Mouse (Mus musculus): Measurements from ENCODE around the gene Skida1. TPM values are rescaled to one million over a fixed set of nuclear protein-coding genes. Genes with fewer than 3 reads are reported as not detected.

Skida1 gene
- polyA plus RNA-seq, 1 experiment from 2014 or later: 9.4 TPM

DNA sequence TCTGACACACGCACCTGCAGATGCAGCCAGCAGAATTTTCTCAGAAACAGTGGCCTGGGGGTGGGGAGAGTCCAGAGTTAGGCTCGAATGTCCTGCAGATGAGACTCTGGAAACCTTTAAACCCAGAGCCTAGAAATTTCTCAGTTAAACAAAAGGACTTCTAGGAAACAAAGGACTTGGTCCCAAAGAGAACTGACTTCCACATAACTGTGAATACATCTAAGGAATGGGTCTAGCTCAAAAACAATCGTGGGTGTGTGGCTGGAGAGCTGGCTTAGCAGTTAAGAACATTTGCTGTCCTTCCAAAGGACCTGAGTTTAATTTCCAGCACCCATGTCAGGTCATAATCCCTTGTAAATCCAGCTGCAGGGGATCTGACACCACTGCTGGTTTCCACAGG lies 33.3 kb downstream of the Skida1 start:
- H3K4me3 ChIP-seq: no peak overlapping the region
- H3K36me3 ChIP-seq: no peaks in the 10 kb centered on the region
- H3K27ac ChIP-seq: no peak overlapping the region
- H3K9me3 ChIP-seq: no peaks in the 10 kb centered on the region
- H3K27me3 ChIP-seq (ENCODE audit: insufficient read depth, poor library complexity, severe bottlenecking): no peaks in the 10 kb centered on the region
- H3K4me1 ChIP-seq: no peaks in the 10 kb centered on the region
- no peak for DNase-seq (ENCODE audit: low spot score)
- WGBS: 56% methylated on average over 3 of the region's 3 CpGs

GRCm38 (mm10) chr2:18012866-18013265 lies 36.0 kb downstream of the Skida1 start:
- Histone ChIP-seq H3K27ac (no peak overlapping the region), H3K36me3 (no peaks in the 10 kb centered on the region), H3K4me1 (no peaks in the 10 kb centered on the region), H3K9me3 (no peaks in the 10 kb centered on the region), H3K4me3 (no peak overlapping the region), H3K27me3 (ENCODE audit: insufficient read depth, poor library complexity, severe bottlenecking) (no peaks in the 10 kb centered on the region)
- DNase-seq (ENCODE audit: low spot score): no peak
- 63% methylated on average over 3 of the region's 3 CpGs for WGBS

- DNase-seq (ENCODE audit: low spot score): no peak
- Histone ChIP-seq H3K27me3 (ENCODE audit: insufficient read depth, poor library complexity, severe bottlenecking) (no peaks in the 10 kb centered on the region), H3K4me1 (no peaks in the 10 kb centered on the region), H3K27ac (no peak overlapping the region), H3K9me3 (no peaks in the 10 kb centered on the region), H3K36me3 (no peaks in the 10 kb centered on the region), H3K4me3 (no peak overlapping the region)
- WGBS: 81% methylated on average over 6 of the region's 6 CpGs
Observed at GRCm38 (mm10) chr2:18011226-18011625, 37.6 kb downstream of the Skida1 start.

DNA sequence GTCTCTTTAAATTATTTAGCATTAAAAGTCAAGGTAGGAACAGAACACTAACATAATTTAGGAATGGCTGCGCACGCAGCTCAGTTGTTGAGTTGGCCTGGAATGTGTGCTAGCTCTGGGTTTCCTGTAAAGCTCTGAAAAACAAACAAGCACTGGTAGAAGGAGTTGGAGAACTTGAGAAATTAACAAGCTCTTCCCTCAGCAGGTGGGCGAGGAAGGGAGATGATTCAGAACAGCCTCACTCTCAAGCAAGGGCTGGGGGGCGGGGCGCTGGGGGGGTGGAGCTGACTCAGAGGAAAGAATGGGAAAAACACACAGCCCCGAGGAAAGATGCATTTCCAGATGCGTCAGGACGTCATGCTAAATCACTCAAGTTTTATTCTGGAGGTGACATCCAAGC lies 43.7 kb downstream of the Skida1 start:
- Histone ChIP-seq H3K36me3 (no peaks in the 10 kb centered on the region), H3K9me3 (no peaks in the 10 kb centered on the region), H3K27ac (no peak overlapping the region), H3K27me3 (ENCODE audit: insufficient read depth, poor library complexity, severe bottlenecking) (no peaks in the 10 kb centered on the region), H3K4me3 (peak overlapping the region; percentile 27; the same call in 1 of the 2 replicates), H3K4me1 (peaks cover 6% of the 10 kb centered on the region; the same call in 1 of the 2 replicates)
- no peak for DNase-seq (ENCODE audit: low spot score)
- WGBS: 23% methylated on average over 8 of the region's 8 CpGs

DNA sequence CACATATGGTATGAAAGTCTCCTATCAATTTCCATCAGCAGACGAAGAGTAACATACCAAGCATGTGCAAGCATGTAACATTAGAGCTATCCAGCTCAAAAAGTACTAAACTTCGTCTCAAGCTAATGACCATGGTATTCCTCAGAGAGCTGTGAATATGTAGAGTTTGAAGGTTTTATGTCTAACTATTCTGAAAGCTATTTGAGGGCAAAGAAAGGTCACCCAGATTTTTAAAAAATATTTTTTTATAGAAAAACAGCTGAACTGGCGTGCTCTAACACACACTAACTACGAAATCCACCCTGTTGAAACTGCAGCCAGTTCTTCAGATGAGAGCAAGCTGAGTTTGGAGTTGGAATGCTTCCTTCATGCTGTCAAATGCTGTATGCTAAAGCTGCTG lies 44.6 kb downstream of the Skida1 start:
- no peak for DNase-seq (ENCODE audit: low spot score)
- Histone ChIP-seq H3K4me1 (peaks cover 6% of the 10 kb centered on the region; the same call in 1 of the 2 replicates), H3K4me3 (no peak overlapping the region), H3K36me3 (no peaks in the 10 kb centered on the region), H3K9me3 (no peaks in the 10 kb centered on the region), H3K27ac (no peak overlapping the region), H3K27me3 (ENCODE audit: insufficient read depth, poor library complexity, severe bottlenecking) (no peaks in the 10 kb centered on the region)
- WGBS: 85% methylated on average over 4 of the region's 4 CpGs

DNA sequence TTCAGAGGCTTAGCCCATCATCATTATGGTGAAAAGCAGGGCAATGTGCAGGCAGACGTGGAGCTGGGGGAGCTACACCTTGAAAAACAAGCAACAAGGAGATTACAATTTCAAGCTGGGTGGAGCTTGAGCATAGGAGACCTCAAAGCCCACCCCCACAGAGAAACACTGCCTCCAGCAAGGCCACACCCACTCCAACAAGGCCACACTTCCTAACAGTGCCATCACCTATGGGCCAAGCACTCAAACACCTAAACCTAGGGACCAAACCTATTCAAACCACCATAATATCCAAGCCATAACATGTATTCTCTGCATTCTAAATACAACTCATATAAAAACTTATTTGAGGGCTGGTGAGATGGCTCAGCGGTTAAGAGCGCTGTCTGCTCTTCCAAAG lies 46.5 kb downstream of the Skida1 start:
- Histone ChIP-seq H3K9me3 (no peaks in the 10 kb centered on the region), H3K4me3 (no peak overlapping the region), H3K36me3 (no peaks in the 10 kb centered on the region), H3K4me1 (peaks cover 6% of the 10 kb centered on the region; the same call in 1 of the 2 replicates), H3K27ac (no peak overlapping the region), H3K27me3 (ENCODE audit: insufficient read depth, poor library complexity, severe bottlenecking) (no peaks in the 10 kb centered on the region)
- DNase-seq (ENCODE audit: low spot score): no peak
- 91% methylated on average over 3 of the region's 3 CpGs for WGBS

- Histone ChIP-seq H3K27ac (no peak within 1 kb of the TSS), H3K4me3 (no peak within 1 kb of the TSS), H3K27me3 (ENCODE audit: insufficient read depth, poor library complexity, severe bottlenecking) (no peaks in the 10 kb centered on the region), H3K4me1 (0 out of 2 replicates have a peak, but pooled peaks cover under 1% of the 10 kb centered on the region), H3K36me3 (no peaks in the 10 kb centered on the region), H3K9me3 (no peaks in the 10 kb centered on the region)
- no peak for DNase-seq (ENCODE audit: low spot score)
Observed at GRCm38 (mm10) chr2:17996858-17997257, 52.0 kb downstream of the Skida1 start, which contains the start of gene H2al2a. TSS of gene H2al2a (minus strand) at chr2:17996958.

Small RNA genes lying within 50 kb of the gene (microRNA-seq; reads per million reads assigned to microRNA genes)
- 19.7 reads per million, percentile 32 among the genes with 10 or more reads in this experiment for gene Mir7655

Other genes starting within 250 kb of the Skida1 start
- gene H2al2a, start 52.1 kb downstream of the Skida1 start, polyA plus RNA-seq (2016; fragmentation: Nextera tagmentation; extraction: Ambion mirVana): not detected in 2 replicates
- 14.5 and 14.9 TPM in 2 replicates for gene A930004D18Rik, start 11.3 kb downstream of the Skida1 start, polyA plus RNA-seq (2016; fragmentation: Nextera tagmentation; extraction: Ambion mirVana)
- gene Mllt10, start 6.2 kb upstream of the Skida1 start, polyA plus RNA-seq (2016; fragmentation: Nextera tagmentation; extraction: Ambion mirVana): 39.8 and 54.8 TPM in 2 replicates